Mouse (Mus musculus): ENCODE data around the gene Wdr20. TPM values are rescaled to one million over a fixed set of nuclear protein-coding genes. Genes with fewer than 3 reads are reported as not detected.

The Wdr20 gene
- total RNA-seq, 2 experiments from 2014 or later: 21.3 to 36.2 TPM

- peak; percentile 73 for ATAC-seq (replicated peaks; ENCODE audit: poor library complexity)
Measured at GRCm38 (mm10) chr12:110775628-110776426, 38.1 kb downstream of the Wdr20 start.

GRCm38 (mm10) chr12:110777853-110778252 is 40.1 kb downstream of the Wdr20 start:
- ATAC-seq (replicated peaks; ENCODE audit: poor library complexity): peak; percentile 79

GRCm38 (mm10) chr12:110779296-110779695 is 41.6 kb downstream of the Wdr20 start:
- no peak for ATAC-seq (replicated peaks; ENCODE audit: poor library complexity)

GRCm38 (mm10) chr12:110781181-110781580 is 43.4 kb downstream of the Wdr20 start:
- ATAC-seq (replicated peaks; ENCODE audit: poor library complexity): no peak

- no peak for ATAC-seq (replicated peaks; ENCODE audit: poor library complexity)
Measured at GRCm38 (mm10) chr12:110782278-110782677, 44.5 kb downstream of the Wdr20 start.

- ATAC-seq (replicated peaks; ENCODE audit: poor library complexity): no peak
Measured at GRCm38 (mm10) chr12:110784211-110784610, 46.5 kb downstream of the Wdr20 start.

- ATAC-seq (replicated peaks; ENCODE audit: poor library complexity): no peak
Measured at GRCm38 (mm10) chr12:110786243-110786642, 48.5 kb downstream of the Wdr20 start.

- ATAC-seq (replicated peaks; ENCODE audit: poor library complexity): no peak
Measured at GRCm38 (mm10) chr12:110790580-110790979, 52.8 kb downstream of the Wdr20 start.

- ATAC-seq (replicated peaks; ENCODE audit: poor library complexity): no peak
Measured at GRCm38 (mm10) chr12:110791026-110791425, 53.3 kb downstream of the Wdr20 start.

GRCm38 (mm10) chr12:110795035-110795434 is 57.3 kb downstream of the Wdr20 start:
- ATAC-seq (replicated peaks; ENCODE audit: poor library complexity): no peak; the same call in 1 of the 2 replicates

GRCm38 (mm10) chr12:110796748-110797147 is 59.0 kb downstream of the Wdr20 start:
- ATAC-seq (replicated peaks; ENCODE audit: poor library complexity): no peak

- no peak for ATAC-seq (replicated peaks; ENCODE audit: poor library complexity)
Measured at GRCm38 (mm10) chr12:110797202-110797601, 59.5 kb downstream of the Wdr20 start.

GRCm38 (mm10) chr12:110797842-110798431 is 60.2 kb downstream of the Wdr20 start:
- no peak for ATAC-seq (replicated peaks; ENCODE audit: poor library complexity)

- no peak for ATAC-seq (replicated peaks; ENCODE audit: poor library complexity)
Measured at GRCm38 (mm10) chr12:110799226-110799625, 61.5 kb downstream of the Wdr20 start.

GRCm38 (mm10) chr12:110801876-110802464 is 64.2 kb downstream of the Wdr20 start:
- ATAC-seq (replicated peaks; ENCODE audit: poor library complexity): no peak; the same call in 1 of the 2 replicates

- ATAC-seq (replicated peaks; ENCODE audit: poor library complexity): no peak
Measured at GRCm38 (mm10) chr12:110802674-110803297, 65.0 kb downstream of the Wdr20 start.

GRCm38 (mm10) chr12:110804261-110804660 is 66.5 kb downstream of the Wdr20 start:
- ATAC-seq (replicated peaks; ENCODE audit: poor library complexity): no peak

- ATAC-seq (replicated peaks; ENCODE audit: poor library complexity): no peak
Measured at GRCm38 (mm10) chr12:110806301-110806970, 68.7 kb downstream of the Wdr20 start.

- no peak for ATAC-seq (replicated peaks; ENCODE audit: poor library complexity)
Measured at GRCm38 (mm10) chr12:110808430-110808829, 70.7 kb downstream of the Wdr20 start.

GRCm38 (mm10) chr12:110808848-110809247 is 71.1 kb downstream of the Wdr20 start:
- ATAC-seq (replicated peaks; ENCODE audit: poor library complexity): no peak

- peak; percentile 77 for ATAC-seq (replicated peaks; ENCODE audit: poor library complexity)
Measured at GRCm38 (mm10) chr12:110813132-110813531, 75.4 kb downstream of the Wdr20 start.

All from megakaryocyte progenitor cell, adult 5-6 weeks (primary cell).